Mouse (Mus musculus): ENCODE measurements around the gene Ptgfrn.

DNA sequence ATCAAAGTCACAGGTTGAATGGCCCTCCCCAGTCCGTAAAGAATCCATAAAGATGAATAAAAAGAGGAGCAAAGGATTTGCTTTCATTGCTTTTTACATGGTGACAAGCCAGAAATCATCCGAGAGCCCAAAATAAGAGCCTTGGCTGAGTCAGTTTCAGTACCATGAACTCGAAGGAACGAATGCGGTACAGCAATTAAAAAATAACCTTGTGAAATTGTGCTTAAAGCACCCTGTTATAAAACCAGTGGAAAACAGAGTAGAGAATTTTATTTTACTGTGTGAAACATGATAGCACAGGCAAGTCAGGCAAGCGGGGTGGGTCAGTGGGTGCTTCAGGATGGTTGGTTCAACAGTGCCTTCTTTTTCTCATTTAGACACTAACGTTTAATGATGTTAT is 33.4 kb upstream of the Ptgfrn start:
- TF ChIP-seq CTCF (IDR thresholded peaks at IDR 0.05; ENCODE audit: borderline replicate concordance, insufficient read depth, low read length) (no peak), POLR2A (IDR thresholded peaks at IDR 0.05; ENCODE audit: low read depth, low read length) (no peak)

Measured in embryonic fibroblast, embryonic 13.5 days (primary cell).